Mouse (Mus musculus): Measurements from ENCODE around the gene Acot7.

GRCm38 (mm10) chr4:152290385-152290784, 112.5 kb downstream of the Acot7 start:
- TF ChIP-seq CTCF (IDR thresholded peaks at IDR 0.05; ENCODE audit: insufficient read depth, low read depth, low read length) (no peak), POLR2A (IDR thresholded peaks at IDR 0.05; ENCODE audit: insufficient read depth, low read depth, low read length) (no peak)
